Mouse (Mus musculus) brain, embryonic 14.5 days (tissue): Measurements from ENCODE around the gene Olfr591. TPM values are rescaled to one million over a fixed set of nuclear protein-coding genes. Genes with fewer than 3 reads are reported as not detected.
A peak's percentile ranks its signal among the peaks of the same experiment; 100 is the strongest.
"Not testable (repeated sequence)": the region's sequence is repeated elsewhere in the genome, so short reads cannot be mapped to it uniquely, and the experiment has no call there.

Source experiments
- DNase-seq: peaks from one replicate; pipeline ENCODE4 v3.0.0-alpha.2; 2011; ENCODE audit warnings: low read depth
- CTCF ChIP-seq: fragments of 200-500 bp; IDR thresholded peaks from 2 replicates; pipeline ENCODE4 v1.5.1; 2012; ENCODE audit warnings: inconsistent platforms, mild to moderate bottlenecking, moderate library complexity, borderline replicate concordance; ENCODE audit not compliant: insufficient read depth, insufficient read length; ENCODE audit errors: extremely low read depth
- POLR2A ChIP-seq: fragments of 200-500 bp; IDR thresholded peaks from 2 replicates; pipeline ENCODE4 v1.6.1; 2012; ENCODE audit warnings: mild to moderate bottlenecking, inconsistent platforms, borderline replicate concordance; ENCODE audit not compliant: poor library complexity, insufficient read depth, insufficient read length, severe bottlenecking; ENCODE audit errors: extremely low read depth
- polyA plus RNA-seq: library from polyadenylated mRNA; depleted of rRNA; stranded (reverse); fragments of >200 nt; gene quantifications from 2 replicates; pipeline ENCODE4 v1.2.3, GENCODE M21; 2012; rRNA removed

The Olfr591 gene
- not detected in 2 replicates for polyA plus RNA-seq

DNA sequence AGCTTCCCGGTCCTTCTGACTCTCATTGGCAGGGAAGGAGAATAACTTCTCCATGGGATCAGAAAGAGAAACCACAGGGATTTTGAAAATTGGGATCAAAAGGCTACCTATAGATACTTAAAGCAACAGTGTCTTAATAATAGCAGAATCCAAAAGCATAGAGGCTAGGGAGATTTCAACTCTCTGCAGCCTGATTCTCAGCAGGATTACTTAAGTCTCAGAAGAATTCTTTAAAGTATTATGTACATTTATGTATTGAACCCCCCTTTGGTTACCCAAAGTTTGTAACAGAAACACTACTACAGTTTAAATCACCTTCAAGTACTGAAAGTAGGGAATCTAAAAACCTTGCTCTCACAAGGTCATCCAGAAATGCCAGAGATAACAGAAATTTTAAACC lies at the start of gene Olfr591:
Olfr591 (minus strand) TSS at position 101 of the 400 bp plus-strand sequence.
- DNase-seq = no peak

DNA sequence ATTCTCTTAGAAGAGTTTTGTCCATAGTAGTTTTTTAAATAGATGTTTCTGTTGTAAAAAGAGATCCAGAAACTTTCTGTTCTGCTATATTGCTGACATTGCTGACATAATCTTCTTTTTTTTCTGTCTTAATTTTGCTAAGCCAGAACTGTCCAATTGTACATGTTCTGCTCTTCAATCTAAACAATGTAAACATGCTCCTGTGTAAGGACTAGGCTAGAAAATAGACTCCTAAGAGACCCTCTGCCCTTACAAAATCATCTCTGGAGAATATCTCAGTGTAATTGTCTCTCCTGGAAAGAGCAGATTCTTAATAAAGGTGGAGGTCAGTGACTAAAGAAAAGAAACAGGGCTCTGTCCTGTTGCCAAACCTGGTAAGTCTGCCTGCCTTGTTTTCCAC lies 38.6 kb upstream of the Olfr591 start, which contains the start of gene Olfr594:
Olfr594 (plus strand) TSS at position 301 of the 400 bp plus-strand sequence.
- no peak for DNase-seq
- TF ChIP-seq POLR2A = no peak
- no peak for TF ChIP-seq CTCF

More for the DNA sequence above, at the start of gene Olfr591:
- TF ChIP-seq POLR2A = no peak
- TF ChIP-seq CTCF = no peak

DNA sequence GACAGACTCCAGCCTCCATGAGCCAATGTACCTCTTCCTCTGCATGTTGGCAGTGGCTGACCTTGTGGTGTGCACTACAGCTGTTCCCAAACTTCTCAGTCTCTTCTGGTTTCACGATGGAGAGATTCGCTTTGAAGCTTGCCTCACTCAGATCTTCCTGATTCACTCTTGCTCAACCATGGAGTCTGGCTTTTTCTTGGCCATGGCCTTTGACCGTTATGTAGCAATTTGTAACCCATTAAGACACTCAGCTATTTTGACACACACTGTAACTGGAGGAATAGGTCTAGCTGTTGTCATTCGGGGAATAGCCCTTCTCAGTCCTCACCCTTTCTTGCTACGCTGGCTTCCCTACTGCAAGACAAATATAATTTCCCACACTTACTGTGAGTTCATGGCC lies 33.9 kb upstream of the Olfr591 start:
- not testable (repeated sequence) for DNase-seq

DNA sequence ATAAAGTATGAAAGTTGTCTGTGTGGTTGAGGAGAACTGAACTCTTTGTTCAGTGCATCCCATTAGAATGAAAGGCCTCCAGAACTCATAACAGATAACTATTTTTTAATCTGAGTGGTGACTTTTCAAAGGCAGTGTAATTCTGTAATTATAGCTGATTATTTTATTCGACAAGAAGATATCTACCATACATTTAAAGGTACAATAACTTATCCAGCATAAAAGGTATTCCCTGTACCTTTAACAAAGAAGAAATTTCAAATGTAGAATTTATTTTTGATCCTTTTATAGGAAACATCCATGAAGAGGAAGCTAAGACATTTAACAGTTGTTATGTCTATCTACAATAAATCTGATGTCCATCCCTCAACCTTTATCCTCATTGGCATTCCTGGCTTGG lies 33.4 kb upstream of the Olfr591 start, which contains the start of gene Olfr593:
Olfr593 (plus strand) TSS at position 301 of the 400 bp plus-strand sequence.
- no peak for DNase-seq
- TF ChIP-seq CTCF (no peak), POLR2A (no peak)

DNA sequence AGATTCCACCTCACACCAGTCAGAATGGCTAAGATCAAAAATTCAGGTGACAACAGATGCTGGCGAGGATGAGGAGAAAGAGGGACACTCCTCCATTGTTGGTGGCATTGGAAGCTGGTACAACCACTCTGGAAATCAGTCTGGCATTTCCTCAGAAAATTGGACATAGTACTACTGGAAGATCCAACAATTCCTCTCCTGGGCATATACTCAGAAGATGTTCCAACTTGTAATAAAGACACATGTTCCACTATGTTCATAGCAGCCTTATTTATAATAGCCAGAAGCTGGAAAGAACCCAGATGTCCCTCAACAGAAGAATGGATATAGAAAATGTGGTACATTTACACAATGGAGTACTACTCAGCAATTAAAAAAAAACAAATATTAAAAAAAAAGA lies 6.4 kb upstream of the Olfr591 start, which contains the start of gene Olfr592:
Olfr592 (plus strand) TSS at position 301 of the 400 bp plus-strand sequence.
- DNase-seq = not testable (repeated sequence)

DNA sequence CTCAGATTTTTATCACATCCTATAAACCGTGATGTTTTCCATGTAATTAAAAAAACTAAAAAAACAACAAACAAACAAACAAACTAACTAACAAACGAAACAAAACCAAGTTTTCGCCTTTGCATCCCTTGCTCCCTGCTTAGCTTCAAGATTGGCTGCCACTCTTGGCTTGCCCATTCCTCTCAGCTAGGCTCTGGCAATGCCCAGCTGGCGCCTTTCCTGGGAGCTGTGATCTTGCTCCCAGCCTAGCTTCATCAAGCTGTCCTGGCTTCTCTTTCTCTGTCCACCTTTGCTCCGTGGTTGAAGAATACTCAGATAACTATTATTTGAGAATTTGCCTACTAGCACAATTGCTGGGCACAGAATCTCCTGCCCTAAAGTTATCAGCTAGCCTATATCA lies 8.4 kb downstream of the Olfr591 start:
- DNase-seq = no peak
- no peak for TF ChIP-seq CTCF
- no peak for TF ChIP-seq POLR2A

DNA sequence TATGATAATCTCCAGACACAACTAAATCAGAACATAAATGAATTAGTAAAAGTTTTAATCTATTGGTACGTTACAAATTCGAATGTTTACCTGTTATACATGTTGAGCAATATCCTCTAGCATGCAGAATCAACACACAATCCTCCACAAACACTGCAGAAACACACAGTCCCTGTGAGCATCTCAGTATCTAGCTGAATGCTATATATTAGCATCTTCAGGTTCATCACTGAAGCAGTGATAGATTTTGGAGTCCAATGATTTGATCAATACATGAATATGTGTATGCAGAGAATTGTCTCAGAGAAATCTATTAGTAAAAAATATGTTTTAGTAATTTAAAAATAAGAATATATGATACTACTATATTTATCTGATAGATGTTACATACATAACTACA lies 21.9 kb downstream of the Olfr591 start, which contains the start of gene Olfr589:
Olfr589 (minus strand) TSS at position 101 of the 400 bp plus-strand sequence.
- no peak for TF ChIP-seq POLR2A
- no peak for TF ChIP-seq CTCF
- DNase-seq = no peak

DNA sequence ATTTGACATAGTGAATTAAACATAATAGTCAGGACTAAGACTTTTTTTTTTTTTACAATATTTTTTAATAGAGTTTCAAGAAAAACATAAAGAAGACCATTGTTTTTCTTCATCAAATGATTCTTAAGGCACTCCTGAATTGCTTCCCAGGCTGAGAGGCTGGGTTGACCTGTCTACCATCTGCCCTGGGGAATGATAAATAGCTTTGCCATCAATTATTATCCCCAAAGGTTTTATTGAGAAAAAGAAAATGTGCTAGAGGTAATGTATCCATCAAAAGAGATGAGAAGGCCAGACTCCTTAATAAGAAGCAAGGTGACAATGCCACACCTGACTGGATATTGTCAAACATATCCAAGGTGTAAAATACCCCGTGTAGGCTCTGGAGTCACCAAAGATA lies 37.6 kb downstream of the Olfr591 start, which contains the start of gene Olfr588-ps1:
Olfr588-ps1 (plus strand) TSS at position 301 of the 400 bp plus-strand sequence.
- TF ChIP-seq POLR2A = no peak
- no peak for TF ChIP-seq CTCF
- no peak for DNase-seq

DNA sequence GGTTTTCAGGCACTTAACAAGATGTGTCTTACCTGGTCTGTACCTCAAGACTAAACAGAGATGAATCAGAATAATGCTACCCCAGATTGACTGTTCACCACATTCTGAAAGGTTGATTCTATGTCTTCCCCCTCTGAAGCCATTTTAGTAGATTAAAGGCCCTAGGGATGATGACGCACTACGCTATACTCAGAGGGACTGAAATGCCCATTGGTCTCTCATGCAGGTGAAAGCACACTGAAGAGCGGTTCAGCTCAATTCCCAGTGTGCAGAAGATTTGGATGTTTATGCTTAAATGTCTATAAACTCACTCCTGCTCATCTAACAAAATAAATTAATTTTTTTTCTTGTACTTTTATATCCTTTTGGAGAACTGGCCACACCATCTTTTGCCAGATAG lies 52.6 kb downstream of the Olfr591 start, which contains the start of gene Olfr586:
Olfr586 (minus strand) TSS at position 101 of the 400 bp plus-strand sequence.
- no peak for DNase-seq
- no peak for TF ChIP-seq POLR2A
- TF ChIP-seq CTCF = no peak

DNA sequence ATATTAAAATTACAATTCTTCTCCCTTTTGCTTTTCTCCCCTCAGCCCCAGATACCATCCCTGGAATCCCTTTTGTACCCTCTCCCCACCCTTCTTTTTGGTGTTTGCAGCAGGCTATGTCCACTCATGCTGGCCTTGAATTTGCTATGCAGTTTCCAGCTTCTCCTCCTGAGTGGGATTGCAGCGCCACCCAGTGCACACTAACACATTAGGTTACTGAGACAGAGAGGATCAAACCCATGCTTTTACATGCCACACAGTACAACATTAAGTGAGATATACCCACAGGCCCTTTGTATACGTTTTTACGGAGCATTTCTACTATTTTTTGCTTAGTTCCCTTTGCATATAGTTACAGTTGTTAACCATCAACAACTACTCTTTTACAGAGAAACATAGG lies 58.7 kb downstream of the Olfr591 start:
- DNase-seq = peak; percentile 1
- TF ChIP-seq POLR2A = no peak
- no peak for TF ChIP-seq CTCF

Other genes starting within 250 kb of the Olfr591 start
- not detected in 2 replicates for gene Olfr573-ps1, start 235.8 kb downstream of the Olfr591 start, polyA plus RNA-seq
- 0.08 TPM in 1 of 2 replicates, not detected in the other for gene Olfr574, start 229.9 kb downstream of the Olfr591 start, polyA plus RNA-seq
- not detected in 2 replicates for gene Olfr575, start 219.6 kb downstream of the Olfr591 start, polyA plus RNA-seq
- gene Olfr576, start 215.7 kb downstream of the Olfr591 start, polyA plus RNA-seq = not detected in 2 replicates
- gene Olfr577, start 202.4 kb downstream of the Olfr591 start, polyA plus RNA-seq = not detected in 2 replicates
- not detected in 2 replicates for gene Olfr578, start 189.0 kb downstream of the Olfr591 start, polyA plus RNA-seq
- gene Olfr582, start 140.3 kb downstream of the Olfr591 start, polyA plus RNA-seq = not detected in 2 replicates
- not detected in 2 replicates for gene Olfr583, start 127.0 kb downstream of the Olfr591 start, polyA plus RNA-seq
- gene Olfr584, start 96.5 kb downstream of the Olfr591 start, polyA plus RNA-seq = not detected in 2 replicates
- gene Olfr585, start 80.6 kb downstream of the Olfr591 start, polyA plus RNA-seq = not detected in 2 replicates
- not detected in 2 replicates for gene Olfr586, start 52.7 kb downstream of the Olfr591 start, polyA plus RNA-seq
- gene Olfr588-ps1, start 37.5 kb downstream of the Olfr591 start, polyA plus RNA-seq = not detected in 2 replicates
- gene Olfr589, start 22.0 kb downstream of the Olfr591 start, polyA plus RNA-seq = not detected in 2 replicates
- gene Olfr592, start 6.5 kb upstream of the Olfr591 start, polyA plus RNA-seq = not detected in 2 replicates
- not detected in 2 replicates for gene Olfr593, start 33.5 kb upstream of the Olfr591 start, polyA plus RNA-seq
- not detected in 2 replicates for gene Olfr594, start 38.7 kb upstream of the Olfr591 start, polyA plus RNA-seq
- not detected in 2 replicates for gene Usp17ld, start 74.2 kb upstream of the Olfr591 start, polyA plus RNA-seq
- not detected in 2 replicates for gene Olfr596, start 127.3 kb upstream of the Olfr591 start, polyA plus RNA-seq
- not detected in 2 replicates for gene Olfr597, start 138.0 kb upstream of the Olfr591 start, polyA plus RNA-seq
- not detected in 2 replicates for gene Olfr598, start 145.2 kb upstream of the Olfr591 start, polyA plus RNA-seq
- not detected in 2 replicates for gene Olfr599, start 157.6 kb upstream of the Olfr591 start, polyA plus RNA-seq
- not detected in 2 replicates for gene Olfr600, start 171.3 kb upstream of the Olfr591 start, polyA plus RNA-seq
- gene Olfr601, start 184.3 kb upstream of the Olfr591 start, polyA plus RNA-seq = not detected in 2 replicates
- gene Olfr603, start 207.8 kb upstream of the Olfr591 start, polyA plus RNA-seq = not detected in 2 replicates
- gene Usp17lc, start 236.7 kb upstream of the Olfr591 start, polyA plus RNA-seq = not detected in 2 replicates